Mouse (Mus musculus) midbrain, postnatal 0 days (tissue): ENCODE measurements at regions not wholly inside any gene's neighbourhood (a gene's known extent, or its start where the extent isn't known, plus 50 kb on each side); places are given as distances from the start of the nearest gene placed in this dataset.

Source experiments
- ATAC-seq: fragments of 200-750 bp; cut with Nextera tagmentation; 2 replicates; pipeline ENCODE4 v1.8.0; 2017; ENCODE audit warnings: moderate number of reproducible peaks, mild to moderate bottlenecking, moderate TSS enrichment, moderate library complexity; ENCODE audit not compliant: low FRiP score
- DNase-seq: peaks from one replicate; pipeline ENCODE4 v3.0.0-alpha.2; 2015; ENCODE audit warnings: low spot score
- H3K27ac ChIP-seq: fragments of 300-500 bp; sonication (generic); 2 replicates; pipeline ENCODE4 v1.5.1; 2014; ENCODE audit warnings: low read depth, mild to moderate bottlenecking, low read length, mixed read lengths
- H3K27me3 ChIP-seq: fragments of 300-500 bp; sonication (generic); 2 replicates; pipeline ENCODE4 v1.6.1; 2014; ENCODE audit warnings: low read length, control low read depth, mixed read lengths; ENCODE audit not compliant: insufficient read depth
- H3K36me3 ChIP-seq: fragments of 300-500 bp; sonication (generic); 2 replicates; pipeline ENCODE4 v1.6.1; 2014; ENCODE audit warnings: low read length, control low read depth, mixed read lengths; ENCODE audit not compliant: insufficient read depth
- H3K4me1 ChIP-seq: fragments of 300-500 bp; sonication (generic); 2 replicates; pipeline ENCODE4 v1.6.1; 2014; ENCODE audit warnings: mild to moderate bottlenecking, control low read depth, antibody characterized with exemption, low read length, mixed read lengths; ENCODE audit not compliant: insufficient read depth
- H3K4me2 ChIP-seq: fragments of 300-500 bp; sonication (generic); 2 replicates; pipeline ENCODE4 v1.6.1; 2014; ENCODE audit warnings: low read depth, mild to moderate bottlenecking, low read length, mixed read lengths; ENCODE audit not compliant: poor library complexity, severe bottlenecking
- H3K4me3 ChIP-seq: fragments of 300-500 bp; sonication (generic); 2 replicates; pipeline ENCODE4 v1.5.1; 2014; ENCODE audit warnings: low read depth, mild to moderate bottlenecking, low read length, moderate library complexity
- H3K9ac ChIP-seq: fragments of 300-500 bp; sonication (generic); replicated peaks from 2 replicates; pipeline ENCODE4 v1.6.1; 2014; ENCODE audit warnings: mild to moderate bottlenecking, low read length, moderate library complexity, mixed read lengths; ENCODE audit not compliant: poor library complexity, severe bottlenecking
- H3K9me3 ChIP-seq: fragments of 300-500 bp; sonication (generic); 2 replicates; pipeline ENCODE4 v1.6.1; 2016; ENCODE audit warnings: low read length, control low read depth
- CTCF ChIP-seq: IDR thresholded peaks from 2 replicates; pipeline ENCODE4 v1.5.1; 2016; ENCODE audit warnings: antibody characterized with exemption, mild to moderate bottlenecking
- WGBS: fragments of 180-500 bp; shearing (Covaris S2); extraction: QIAGEN DNeasy Blood & Tissue Kit; methylation state at CpG from one replicate; pipeline ENCODE4 v1.1.7; 2014; 5-methylcytosine and 5-hydroxymethylcytosine counted together

DNA sequence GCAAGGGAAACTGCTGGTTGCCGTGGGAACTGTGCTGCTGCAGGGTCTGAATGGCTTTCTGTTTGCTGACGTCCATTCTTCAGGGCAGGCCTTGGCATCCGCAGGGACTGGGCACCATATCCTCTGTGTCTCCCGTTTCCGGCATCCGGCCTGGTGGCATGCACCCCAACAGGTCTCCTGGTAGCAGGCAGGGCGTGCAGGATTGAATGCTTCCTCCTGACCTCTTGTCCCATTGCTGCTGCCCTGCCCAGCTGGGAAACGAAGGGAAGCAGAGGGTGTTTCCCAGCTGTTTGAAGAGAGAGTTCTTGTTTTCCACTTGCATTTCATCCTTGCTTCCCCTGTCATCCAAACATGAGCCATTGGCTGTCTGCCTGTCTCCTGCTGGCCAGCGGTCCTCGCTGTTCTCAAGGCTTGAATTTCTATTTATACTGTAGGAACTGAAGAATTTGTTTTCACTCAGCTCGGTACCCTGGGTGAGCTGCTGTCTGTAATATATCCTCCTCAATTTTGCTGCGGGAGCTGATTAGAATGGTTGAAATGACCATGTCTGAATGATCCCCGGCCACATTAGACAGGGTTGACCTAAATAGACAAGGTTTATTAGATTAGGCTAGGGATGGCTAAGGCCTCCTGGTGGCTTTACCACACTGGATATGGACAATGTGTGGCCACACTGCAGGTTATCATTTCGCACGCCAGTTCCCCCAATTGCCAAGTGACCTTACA lies 98.0 kb upstream of the Zfp648 start:
- ATAC-seq (peak; percentile 94), DNase-seq (peak; percentile 88)
- 16% methylated on average over 15 of the region's 15 CpGs for WGBS
- no peaks in the 10 kb centered on the region for H3K36me3 ChIP-seq
- no peaks in the 10 kb centered on the region for H3K27me3 ChIP-seq
- H3K4me3 ChIP-seq, result no peak overlapping the region
- H3K27ac ChIP-seq, result peak overlapping the region; percentile 73
- H3K9ac ChIP-seq, result no peak overlapping the region
- H3K4me2 ChIP-seq, result no peak overlapping the region
- H3K4me1 ChIP-seq, result peaks cover 14% of the 10 kb centered on the region; the same call in 1 of the 2 replicates
- no peaks in the 10 kb centered on the region for H3K9me3 ChIP-seq
- no peak; the same call in 1 of the 2 replicates for TF ChIP-seq CTCF

DNA sequence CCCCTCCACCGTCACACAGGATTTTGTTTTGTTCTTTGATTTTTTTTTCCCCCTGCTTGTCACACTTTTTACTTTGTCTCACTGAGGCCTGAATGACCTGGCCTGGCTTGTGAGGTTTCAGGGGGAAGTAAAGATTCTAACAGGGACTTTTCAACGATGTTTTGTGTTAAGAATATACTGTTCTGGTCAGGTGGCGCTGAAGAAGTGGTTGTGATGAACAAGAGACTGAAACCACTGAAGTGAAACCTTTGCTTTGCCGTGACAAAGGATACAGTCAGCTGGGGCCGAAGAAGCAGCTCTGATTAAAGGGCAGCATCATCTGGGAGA lies 97.4 kb upstream of the Zfp648 start:
- ATAC-seq, result no peak
- Histone ChIP-seq H3K4me1 (peaks cover 14% of the 10 kb centered on the region; the same call in 1 of the 2 replicates), H3K9me3 (no peaks in the 10 kb centered on the region), H3K4me3 (no peak overlapping the region), H3K36me3 (no peaks in the 10 kb centered on the region), H3K27me3 (no peaks in the 10 kb centered on the region), H3K4me2 (no peak overlapping the region), H3K27ac (peak overlapping the region; percentile 73), H3K9ac (no peak overlapping the region)
- no peak for DNase-seq
- TF ChIP-seq CTCF, result no peak
- WGBS, result 29% methylated on average over 5 of the region's 5 CpGs

DNA sequence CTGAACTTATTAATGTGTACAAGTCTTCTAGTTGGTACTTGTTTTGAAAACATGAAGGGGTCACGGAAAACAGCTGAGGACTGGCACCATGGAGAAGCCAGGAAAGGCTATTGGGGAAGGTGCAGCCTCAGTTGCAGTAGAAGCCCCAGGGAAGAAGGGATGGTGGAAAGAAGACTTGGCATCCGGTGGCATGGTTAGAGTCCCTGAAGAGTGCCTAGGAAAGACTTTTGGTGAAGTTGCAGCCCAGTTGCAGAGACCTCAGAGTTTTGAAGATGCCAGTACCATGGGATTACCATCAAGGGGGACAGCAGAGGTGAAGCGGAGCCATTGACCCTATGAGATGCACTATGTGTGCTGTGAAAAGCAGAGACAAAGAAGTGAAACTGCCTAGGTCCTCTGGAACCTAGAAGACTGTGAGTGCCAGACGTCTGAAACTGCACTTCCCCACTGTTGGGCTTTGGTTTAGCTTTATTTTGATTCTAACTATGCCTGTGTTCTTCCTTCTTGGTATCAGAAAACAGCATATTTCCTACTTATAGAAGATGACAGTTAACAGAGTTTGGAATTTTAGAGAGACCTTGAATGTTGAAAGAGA lies 96.9 kb upstream of the Zfp648 start:
- Histone ChIP-seq H3K27me3 (no peaks in the 10 kb centered on the region), H3K27ac (peak overlapping the region; percentile 73), H3K9ac (no peak overlapping the region), H3K36me3 (no peaks in the 10 kb centered on the region), H3K4me1 (peaks cover 14% of the 10 kb centered on the region; the same call in 1 of the 2 replicates), H3K9me3 (no peaks in the 10 kb centered on the region), H3K4me2 (no peak overlapping the region), H3K4me3 (no peak overlapping the region)
- DNase-seq (no peak), ATAC-seq (no peak)
- TF ChIP-seq CTCF, result no peak
- WGBS, result 81% methylated on average over 4 of the region's 4 CpGs

DNA sequence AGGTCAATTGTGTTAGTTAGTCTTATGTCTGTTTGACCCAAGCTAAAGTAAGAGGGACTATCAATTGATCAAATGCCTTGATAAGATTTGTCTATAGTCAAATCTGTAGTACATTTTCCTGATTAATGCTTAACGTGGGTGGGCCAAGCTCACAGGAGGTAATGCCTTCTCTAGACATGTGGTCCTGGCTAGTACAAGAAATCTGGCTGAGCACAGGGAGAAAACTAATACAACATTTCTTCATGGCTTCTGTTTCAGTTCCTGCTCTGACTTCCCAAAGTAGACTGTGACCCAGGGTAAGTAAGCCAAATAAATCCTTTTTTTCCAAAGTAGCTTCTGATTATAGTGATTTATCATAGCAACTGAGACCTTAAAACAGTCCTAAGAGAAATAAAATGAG lies 96.2 kb upstream of the Zfp648 start:
- WGBS, result 75% methylated on average over 1 of the region's 1 CpGs
- no peak for TF ChIP-seq CTCF

DNA sequence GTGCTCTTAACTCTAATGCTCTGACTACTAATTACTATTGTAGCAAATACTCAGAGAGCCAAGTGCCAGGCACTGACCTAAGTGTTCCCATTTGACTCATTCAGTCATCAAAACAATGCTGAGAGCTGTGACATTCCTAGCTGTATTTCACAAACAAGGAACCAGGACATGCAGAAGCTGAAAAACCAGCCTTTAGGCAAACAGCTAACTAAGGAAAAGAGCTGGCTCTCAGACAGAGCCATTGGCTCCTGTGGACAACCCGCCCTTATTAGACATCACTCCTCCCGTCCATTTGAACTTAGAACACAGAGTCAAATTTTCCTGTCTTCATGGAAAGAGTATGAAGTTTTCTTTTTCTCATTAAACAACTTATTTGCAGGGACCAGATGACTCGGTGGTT lies 88.5 kb upstream of the Zfp648 start:
- TF ChIP-seq CTCF, result no peak
- H3K27ac ChIP-seq, result no peak overlapping the region
- H3K4me3 ChIP-seq, result no peak overlapping the region
- H3K27me3 ChIP-seq, result no peaks in the 10 kb centered on the region
- H3K9ac ChIP-seq, result no peak overlapping the region
- H3K36me3 ChIP-seq, result no peaks in the 10 kb centered on the region
- DNase-seq (no peak), ATAC-seq (no peak)
- no peaks in the 10 kb centered on the region for H3K9me3 ChIP-seq
- H3K4me2 ChIP-seq, result no peak overlapping the region
- H3K4me1 ChIP-seq, result no peaks in the 10 kb centered on the region
- WGBS, result 83% methylated on average over 3 of the region's 3 CpGs

More for the DNA sequence above, 96.2 kb upstream of the Zfp648 start:
- ATAC-seq (no peak), DNase-seq (no peak)
- Histone ChIP-seq H3K9me3 (no peaks in the 10 kb centered on the region), H3K27ac (no peak overlapping the region), H3K36me3 (no peaks in the 10 kb centered on the region), H3K9ac (no peak overlapping the region), H3K4me2 (no peak overlapping the region), H3K27me3 (no peaks in the 10 kb centered on the region), H3K4me3 (no peak overlapping the region), H3K4me1 (peaks cover 14% of the 10 kb centered on the region; the same call in 1 of the 2 replicates)

DNA sequence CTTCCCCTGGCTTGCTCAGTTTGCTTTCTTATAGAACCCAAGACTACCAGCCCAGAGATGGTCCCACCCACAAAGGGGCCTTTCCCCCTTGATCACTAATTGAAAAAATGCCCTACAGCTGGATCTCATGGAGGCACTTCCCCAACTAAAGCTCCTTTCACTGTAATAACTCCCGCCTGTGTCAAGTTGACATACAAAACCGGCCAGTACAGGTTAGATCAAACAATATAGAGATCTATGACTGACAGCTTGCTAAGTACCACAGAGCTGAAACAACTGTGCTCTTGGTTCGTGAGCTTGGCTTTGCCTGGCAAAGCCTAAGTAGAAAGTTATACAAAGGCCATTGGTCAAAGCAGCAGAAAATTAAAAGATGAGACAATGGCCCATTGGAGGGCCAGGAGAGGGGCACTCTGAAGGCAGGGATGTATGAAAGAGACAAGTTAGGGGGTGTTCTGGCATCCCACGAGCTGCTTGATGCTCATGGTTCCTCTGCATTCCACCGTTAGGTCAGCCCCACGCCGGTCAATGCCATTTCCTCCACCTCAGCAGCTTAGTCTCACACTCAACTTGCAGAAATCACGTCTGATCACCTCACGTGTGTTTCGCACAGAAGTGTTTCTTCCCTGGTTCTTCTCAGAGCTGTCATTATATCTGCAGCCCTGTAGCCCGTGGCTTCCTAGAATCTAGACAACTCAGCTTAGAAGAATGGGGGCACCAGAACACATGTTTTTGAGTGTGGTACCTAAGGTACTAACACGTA lies 87.5 kb upstream of the Zfp648 start:
- Histone ChIP-seq H3K9ac (no peak overlapping the region), H3K9me3 (no peaks in the 10 kb centered on the region), H3K36me3 (no peaks in the 10 kb centered on the region), H3K4me3 (no peak overlapping the region), H3K27me3 (no peaks in the 10 kb centered on the region), H3K4me1 (no peaks in the 10 kb centered on the region), H3K4me2 (no peak overlapping the region), H3K27ac (no peak overlapping the region)
- no peak for TF ChIP-seq CTCF
- DNase-seq (no peak), ATAC-seq (no peak)
- 85% methylated on average over 12 of the region's 12 CpGs for WGBS
